Mouse (Mus musculus): ENCODE data around the gene Zfp992. TPM values are rescaled to one million over a fixed set of nuclear protein-coding genes. Genes with fewer than 3 reads are reported as not detected.
"Not testable (repeated sequence)": the region's sequence is repeated elsewhere in the genome, so short reads cannot be mapped to it uniquely, and the experiment has no call there.

Gene Zfp992
- polyA plus RNA-seq, 1 experiment from 2014 or later: 4.0 TPM

GRCm38 (mm10) chr4:146456061-146456726 lies 7.4 kb downstream of the Zfp992 start:
- no peak overlapping the region for H3K4me3 ChIP-seq
- H3K27ac ChIP-seq: no peak overlapping the region
- no peaks in the 10 kb centered on the region for H3K27me3 ChIP-seq (ENCODE audit: poor library complexity, severe bottlenecking)
- WGBS: 79% methylated on average over 4 of the region's 4 CpGs
- H3K4me1 ChIP-seq: no peaks in the 10 kb centered on the region
- DNase-seq (ENCODE audit: extremely low spot score, low spot score): no peak
- peaks cover 25% of the 10 kb centered on the region for H3K36me3 ChIP-seq (replicated peaks)
- H3K9me3 ChIP-seq: peaks cover 81% of the 10 kb centered on the region

GRCm38 (mm10) chr4:146457126-146457525 lies 8.3 kb downstream of the Zfp992 start:
- Histone ChIP-seq H3K36me3 (replicated peaks) (peaks cover 25% of the 10 kb centered on the region), H3K27me3 (ENCODE audit: poor library complexity, severe bottlenecking) (no peaks in the 10 kb centered on the region), H3K4me1 (no peaks in the 10 kb centered on the region), H3K27ac (no peak overlapping the region), H3K4me3 (no peak overlapping the region), H3K9me3 (peaks cover 83% of the 10 kb centered on the region)
- no peak for DNase-seq (ENCODE audit: extremely low spot score, low spot score)
- WGBS: 76% methylated on average over 2 of the region's 2 CpGs

- Histone ChIP-seq H3K27me3 (ENCODE audit: poor library complexity, severe bottlenecking) (no peaks in the 10 kb centered on the region), H3K9me3 (peaks cover 79% of the 10 kb centered on the region), H3K4me1 (no peaks in the 10 kb centered on the region), H3K36me3 (replicated peaks) (peaks cover 22% of the 10 kb centered on the region), H3K27ac (no peak overlapping the region), H3K4me3 (no peak overlapping the region)
- WGBS: 84% methylated on average over 1 of the region's 1 CpGs
- DNase-seq (ENCODE audit: extremely low spot score, low spot score): no peak
Observed at GRCm38 (mm10) chr4:146457720-146458119, 8.9 kb downstream of the Zfp992 start.

GRCm38 (mm10) chr4:146459822-146460221 lies 11.0 kb downstream of the Zfp992 start:
- H3K27me3 ChIP-seq (ENCODE audit: poor library complexity, severe bottlenecking); DNase-seq (ENCODE audit: extremely low spot score, low spot score); H3K4me3 ChIP-seq; H3K4me1 ChIP-seq; H3K27ac ChIP-seq: not testable (repeated sequence)
- H3K36me3 ChIP-seq (replicated peaks): peaks cover 27% of the 10 kb centered on the region
- 87% methylated on average over 5 of the region's 5 CpGs for WGBS
- H3K9me3 ChIP-seq: peaks cover 75% of the 10 kb centered on the region

- not testable (repeated sequence) for H3K4me1 ChIP-seq; H3K27ac ChIP-seq; H3K4me3 ChIP-seq; DNase-seq (ENCODE audit: extremely low spot score, low spot score); H3K27me3 ChIP-seq (ENCODE audit: poor library complexity, severe bottlenecking)
- 84% methylated on average over 5 of the region's 5 CpGs for WGBS
- H3K9me3 ChIP-seq: peaks cover 75% of the 10 kb centered on the region
- H3K36me3 ChIP-seq (replicated peaks): peaks cover 30% of the 10 kb centered on the region
Observed at GRCm38 (mm10) chr4:146460685-146461084, 11.9 kb downstream of the Zfp992 start.

- Histone ChIP-seq H3K36me3 (replicated peaks) (peaks cover 21% of the 10 kb centered on the region), H3K9me3 (peaks cover 57% of the 10 kb centered on the region)
- H3K4me1 ChIP-seq; DNase-seq (ENCODE audit: extremely low spot score, low spot score); H3K4me3 ChIP-seq; H3K27ac ChIP-seq; H3K27me3 ChIP-seq (ENCODE audit: poor library complexity, severe bottlenecking): not testable (repeated sequence)
- WGBS: 88% methylated on average over 18 of the region's 19 CpGs
Observed at GRCm38 (mm10) chr4:146463649-146464351, 15.0 kb downstream of the Zfp992 start.

- 94% methylated on average over 10 of the region's 12 CpGs for WGBS
- not testable (repeated sequence) for H3K4me3 ChIP-seq; H3K27ac ChIP-seq; DNase-seq (ENCODE audit: extremely low spot score, low spot score); H3K4me1 ChIP-seq; H3K27me3 ChIP-seq (ENCODE audit: poor library complexity, severe bottlenecking)
- peaks cover 44% of the 10 kb centered on the region for H3K9me3 ChIP-seq
- H3K36me3 ChIP-seq (replicated peaks): peaks cover 18% of the 10 kb centered on the region
Observed at GRCm38 (mm10) chr4:146469984-146470383, 21.2 kb downstream of the Zfp992 start.

GRCm38 (mm10) chr4:146474181-146474580 lies 25.4 kb downstream of the Zfp992 start:
- not testable (repeated sequence) for H3K27ac ChIP-seq; H3K27me3 ChIP-seq (ENCODE audit: poor library complexity, severe bottlenecking); H3K36me3 ChIP-seq (replicated peaks); H3K4me1 ChIP-seq; H3K4me3 ChIP-seq; DNase-seq (ENCODE audit: extremely low spot score, low spot score)
- peaks cover 60% of the 10 kb centered on the region for H3K9me3 ChIP-seq
- no CpG with 5 or more reads among the region's 1 CpGs for WGBS

GRCm38 (mm10) chr4:146474716-146475676 lies 26.2 kb downstream of the Zfp992 start:
- H3K4me3 ChIP-seq; H3K4me1 ChIP-seq; H3K27ac ChIP-seq; H3K27me3 ChIP-seq (ENCODE audit: poor library complexity, severe bottlenecking); DNase-seq (ENCODE audit: extremely low spot score, low spot score); H3K36me3 ChIP-seq (replicated peaks): not testable (repeated sequence)
- 62% methylated on average over 77 of the region's 94 CpGs for WGBS
- peaks cover 55% of the 10 kb centered on the region for H3K9me3 ChIP-seq

GRCm38 (mm10) chr4:146476260-146476659 lies 27.4 kb downstream of the Zfp992 start:
- H3K4me1 ChIP-seq; H3K27me3 ChIP-seq (ENCODE audit: poor library complexity, severe bottlenecking); H3K4me3 ChIP-seq; DNase-seq (ENCODE audit: extremely low spot score, low spot score); H3K36me3 ChIP-seq (replicated peaks); H3K27ac ChIP-seq: not testable (repeated sequence)
- peaks cover 58% of the 10 kb centered on the region for H3K9me3 ChIP-seq
- 97% methylated on average over 2 of the region's 2 CpGs for WGBS

- H3K36me3 ChIP-seq (replicated peaks); H3K4me3 ChIP-seq; H3K27ac ChIP-seq; H3K27me3 ChIP-seq (ENCODE audit: poor library complexity, severe bottlenecking); H3K4me1 ChIP-seq; DNase-seq (ENCODE audit: extremely low spot score, low spot score): not testable (repeated sequence)
- peaks cover 65% of the 10 kb centered on the region for H3K9me3 ChIP-seq
- WGBS: 90% methylated on average over 3 of the region's 3 CpGs
Observed at GRCm38 (mm10) chr4:146476959-146477358, 28.1 kb downstream of the Zfp992 start.

GRCm38 (mm10) chr4:146480376-146481096 lies 31.7 kb downstream of the Zfp992 start:
- WGBS: 74% methylated on average over 6 of the region's 6 CpGs
- H3K4me1 ChIP-seq; DNase-seq (ENCODE audit: extremely low spot score, low spot score): not testable (repeated sequence)

More at GRCm38 (mm10) chr4:146480376-146481096, 31.7 kb downstream of the Zfp992 start:
- H3K4me3 ChIP-seq; H3K36me3 ChIP-seq (replicated peaks); H3K27me3 ChIP-seq (ENCODE audit: poor library complexity, severe bottlenecking); H3K27ac ChIP-seq: not testable (repeated sequence)
- peaks cover 91% of the 10 kb centered on the region for H3K9me3 ChIP-seq

All from forebrain, embryonic 10.5 days (tissue).